Mouse (Mus musculus): ENCODE data around the gene Noct.

DNA sequence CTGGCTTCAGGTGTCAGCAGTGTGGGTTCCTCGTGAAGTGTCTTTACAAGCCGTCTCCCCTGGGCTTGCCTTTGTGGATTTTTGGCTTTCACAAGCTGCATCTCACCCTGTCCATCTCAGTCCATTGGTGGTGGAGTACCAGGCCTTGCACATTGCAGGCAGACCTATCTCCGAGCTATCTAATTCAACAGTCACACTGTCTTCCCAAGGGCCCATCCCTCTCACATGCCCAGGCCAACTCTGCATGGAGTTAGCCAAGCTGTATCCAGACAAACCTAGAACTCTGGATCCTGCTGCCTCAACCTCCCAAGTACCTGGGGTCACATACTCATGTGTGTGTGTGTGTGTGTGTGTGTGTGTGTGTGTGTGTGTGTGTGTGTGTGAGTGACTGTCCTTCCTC, 15.3 kb downstream of the Noct start:
- no peak for TF ChIP-seq CTCF (IDR thresholded peaks at IDR 0.05; ENCODE audit: low read depth)
- TF ChIP-seq EP300 (IDR thresholded peaks at IDR 0.05; ENCODE audit: low read depth), result no peak

Measured in liver, embryonic 14.5 days (tissue).